Mouse (Mus musculus) fibroblast of lung, adult 2 months (primary cell): ENCODE measurements around the gene Nptxr.
"Not testable (repeated sequence)": the region's sequence is repeated elsewhere in the genome, so short reads cannot be mapped to it uniquely, and the experiment has no call there.

Source experiments
- DNase-seq: peaks from one replicate; pipeline ENCODE4 v3.0.0-alpha.2; 2011; ENCODE audit warnings: low read depth

The Nptxr gene

DNA sequence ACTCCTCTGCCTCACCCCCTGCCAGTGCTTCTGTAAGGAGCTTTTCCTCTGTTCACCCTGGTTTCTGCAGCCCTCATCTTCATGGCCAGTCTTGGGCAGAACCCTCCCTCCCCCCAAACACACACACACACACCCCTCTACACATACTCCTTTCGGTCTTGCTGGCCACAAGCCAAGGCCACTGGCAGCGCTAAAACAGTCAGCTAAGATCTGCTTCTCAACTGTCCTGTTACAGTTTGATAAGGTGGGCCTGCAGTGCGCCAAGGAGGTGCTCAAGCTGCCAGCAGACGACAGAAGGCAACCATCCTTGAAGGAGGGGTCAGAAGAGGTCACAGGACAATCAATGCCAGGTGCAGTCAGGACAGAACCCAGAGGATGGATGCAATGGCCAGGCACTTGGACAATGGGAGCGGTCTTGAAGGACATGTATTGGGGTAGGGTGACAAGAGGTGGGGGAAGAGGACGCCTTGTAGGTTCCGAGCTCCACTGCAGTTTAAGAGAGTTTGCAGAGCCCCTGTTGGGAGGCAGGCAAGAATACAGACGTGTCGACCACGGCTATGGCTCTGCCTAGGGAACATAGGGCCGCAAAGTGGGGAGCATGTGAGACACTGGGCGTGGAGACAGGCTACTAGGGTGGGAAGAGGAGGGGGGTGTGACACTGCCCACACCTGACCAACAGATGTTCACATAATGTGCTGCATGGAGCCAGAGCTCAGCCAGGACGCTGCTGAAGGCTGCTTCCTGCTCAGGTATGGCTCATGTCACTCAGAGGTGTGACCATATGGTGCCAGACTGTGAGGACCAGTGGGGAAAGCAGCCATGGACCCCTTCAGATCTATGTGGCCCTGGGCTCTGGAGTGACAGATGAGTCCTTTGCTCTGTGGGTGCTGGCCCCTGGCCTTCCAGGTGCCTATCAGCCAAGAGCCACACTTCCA, 18.0 kb upstream of the Nptxr start:
- no peak for DNase-seq

- DNase-seq = no peak
Measured at GRCm38 (mm10) chr15:79818325-79818724, 13.8 kb upstream of the Nptxr start.

GRCm38 (mm10) chr15:79813666-79814258, 9.2 kb upstream of the Nptxr start:
- DNase-seq = no peak

DNA sequence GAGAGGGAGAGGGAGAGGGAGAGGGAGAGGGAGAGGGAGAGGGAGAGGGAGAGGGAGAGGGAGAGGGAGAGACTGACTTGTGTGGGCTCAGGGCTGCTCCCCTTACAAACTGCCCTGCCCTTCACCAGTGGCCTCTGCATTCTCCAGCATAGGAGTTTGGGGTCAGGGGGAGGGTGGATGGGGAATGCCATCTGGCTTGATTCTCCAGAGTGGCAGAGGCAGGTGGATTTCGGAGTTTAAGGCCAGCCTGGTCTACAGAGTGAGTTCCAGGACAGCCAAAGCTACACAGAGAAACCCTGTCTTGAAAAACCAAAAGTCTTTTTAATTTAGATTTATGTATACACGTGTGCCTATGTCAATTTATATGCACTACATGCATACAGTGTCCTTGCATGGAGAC, 8.3 kb upstream of the Nptxr start:
- not testable (repeated sequence) for DNase-seq

DNA sequence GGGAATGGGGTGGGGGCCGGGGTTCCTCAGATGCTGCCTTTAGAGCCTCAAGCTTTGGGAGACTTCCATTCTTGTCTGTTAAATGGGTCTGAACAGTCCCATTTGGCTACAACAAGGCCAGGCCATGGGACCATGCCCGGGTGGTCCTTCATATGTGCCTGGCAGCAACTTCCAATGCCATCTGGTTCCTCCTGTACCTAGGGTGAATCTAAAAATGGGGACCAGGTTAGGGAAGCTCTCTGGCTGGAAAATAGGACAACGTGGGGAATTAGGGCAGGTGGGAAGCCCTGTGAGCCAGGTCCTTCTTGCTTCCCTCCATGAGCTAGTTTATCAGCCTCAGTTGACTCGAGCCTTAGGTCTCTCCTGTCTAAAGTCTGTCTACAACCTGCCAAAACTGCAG, 6.4 kb upstream of the Nptxr start:
- DNase-seq = no peak

GRCm38 (mm10) chr15:79810061-79810460, 5.5 kb upstream of the Nptxr start:
- no peak for DNase-seq

- no peak for DNase-seq
Measured at GRCm38 (mm10) chr15:79808658-79809057, 4.1 kb upstream of the Nptxr start.

DNA sequence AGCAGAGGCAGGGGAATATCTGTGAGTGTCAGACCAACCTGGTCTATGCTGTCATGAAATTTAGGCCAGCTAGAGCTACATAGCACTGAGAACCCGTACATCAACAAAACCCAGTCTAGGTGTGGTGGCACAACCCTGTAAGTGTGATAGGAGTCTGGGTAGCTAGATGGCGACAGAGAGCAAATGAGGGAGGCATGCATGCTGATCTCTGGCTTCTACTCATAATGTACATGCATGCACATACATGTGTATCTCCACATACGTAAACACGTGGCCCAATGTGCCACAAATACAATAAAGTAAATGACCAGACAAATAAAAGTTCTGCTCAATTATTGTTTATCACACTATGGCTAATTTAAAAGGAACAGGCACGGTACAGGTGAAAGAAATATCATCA, 3.5 kb upstream of the Nptxr start:
- DNase-seq = no peak

GRCm38 (mm10) chr15:79807050-79807449, 2.5 kb upstream of the Nptxr start:
- DNase-seq = no peak

DNA sequence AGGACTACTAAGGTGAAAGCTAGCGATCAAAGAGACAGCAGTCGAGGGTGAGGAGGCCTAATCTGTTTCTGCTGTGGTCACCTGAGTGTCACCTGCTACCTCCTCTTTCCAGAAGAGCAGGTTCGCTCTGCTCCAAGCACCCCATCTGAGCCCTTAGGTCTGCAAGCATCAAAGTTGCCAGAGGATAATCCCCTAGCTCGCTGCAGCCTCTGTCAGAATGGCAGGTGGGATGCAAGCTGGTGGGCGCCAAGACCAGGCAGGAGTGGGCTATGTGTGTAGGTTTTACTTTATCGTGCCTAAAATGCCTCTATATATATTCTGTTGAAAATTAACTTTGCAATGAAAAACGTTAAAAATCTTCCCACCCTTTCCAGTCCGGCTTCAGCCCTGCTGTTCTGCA, 680 bp upstream of the Nptxr start:
- no peak for DNase-seq

DNA sequence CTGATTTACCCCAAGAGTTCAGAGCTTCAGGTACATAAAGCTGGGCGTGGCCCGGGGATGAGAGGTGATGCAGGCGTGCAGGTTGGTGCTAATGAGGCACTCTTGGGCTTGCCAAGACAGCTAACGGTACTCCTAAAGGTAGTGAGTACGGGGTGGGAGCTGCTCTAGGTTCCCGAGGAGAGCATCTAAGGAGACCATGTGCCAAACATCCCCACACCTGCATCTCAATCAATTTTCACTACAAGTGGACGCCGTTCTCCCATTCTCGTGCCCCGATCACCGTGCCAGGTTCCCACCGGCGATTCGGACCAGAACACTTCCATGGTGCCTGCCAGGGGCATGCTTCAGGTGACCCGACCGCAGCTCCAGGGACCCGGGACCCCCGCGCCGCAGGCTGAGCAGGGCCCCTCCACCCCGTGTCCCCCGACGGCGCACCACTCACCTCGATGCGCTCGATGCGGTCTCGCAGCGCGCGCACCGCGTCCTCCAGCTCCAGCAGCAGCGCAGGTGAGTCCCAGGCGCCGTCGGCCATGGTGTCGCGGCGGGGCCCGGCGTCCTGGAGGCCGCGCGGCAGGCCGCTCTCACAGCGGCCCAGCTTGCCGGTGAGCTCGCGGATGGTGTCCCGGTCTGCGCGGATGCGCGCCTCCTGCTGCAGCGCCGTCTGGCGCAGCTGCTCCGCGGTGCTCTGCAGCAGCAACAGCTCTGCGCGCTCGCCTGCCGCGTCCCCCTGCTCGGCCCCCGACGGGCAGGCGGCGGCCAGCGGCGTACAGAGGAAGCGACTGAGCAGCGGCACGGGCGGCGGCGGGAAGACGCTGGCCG, 824 bp downstream of the Nptxr start:
- no peak for DNase-seq

- no peak for DNase-seq
Measured at GRCm38 (mm10) chr15:79802304-79802703, 2.3 kb downstream of the Nptxr start.

DNA sequence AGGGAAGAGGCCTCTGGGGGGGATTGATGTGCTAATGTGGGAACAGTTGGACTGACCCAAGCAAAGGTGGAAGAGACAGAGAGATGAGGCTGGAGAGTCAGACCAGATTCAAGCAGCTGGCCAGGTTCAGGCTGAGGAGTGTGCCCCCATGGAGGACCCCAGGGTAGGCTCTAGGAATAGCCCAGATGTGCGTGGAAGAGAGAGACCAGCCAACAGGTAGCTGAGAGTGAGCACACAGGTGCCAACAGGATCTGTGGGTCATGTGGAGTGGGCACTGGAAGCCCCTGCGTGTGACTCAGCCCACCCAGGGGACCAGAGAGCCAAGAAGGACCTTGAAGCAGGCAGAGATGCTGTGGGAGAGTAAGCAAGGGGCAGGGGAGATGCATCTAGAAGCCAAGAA, 2.9 kb downstream of the Nptxr start:
- DNase-seq = no peak

DNA sequence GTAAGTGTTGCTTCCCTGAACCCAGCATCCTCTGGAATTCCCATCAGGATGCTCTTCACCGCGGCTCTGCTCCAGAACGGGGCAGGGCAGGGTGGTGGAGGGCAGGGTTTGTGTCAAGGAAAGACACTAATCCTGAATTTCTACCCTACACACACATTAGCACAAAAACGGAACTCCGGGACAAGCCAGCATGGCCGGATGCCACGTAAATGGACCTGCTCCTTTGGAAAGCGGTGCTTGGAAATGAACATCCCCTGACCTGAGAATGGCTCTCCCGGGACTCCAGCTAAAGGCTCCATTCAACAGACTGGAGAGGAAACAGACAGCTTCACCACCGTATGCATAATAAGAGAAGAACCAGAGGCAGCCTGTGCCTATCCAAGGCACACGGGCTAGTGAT, 3.9 kb downstream of the Nptxr start:
- DNase-seq = no peak

- no peak for DNase-seq
Measured at GRCm38 (mm10) chr15:79798591-79798990, 6.0 kb downstream of the Nptxr start.

DNA sequence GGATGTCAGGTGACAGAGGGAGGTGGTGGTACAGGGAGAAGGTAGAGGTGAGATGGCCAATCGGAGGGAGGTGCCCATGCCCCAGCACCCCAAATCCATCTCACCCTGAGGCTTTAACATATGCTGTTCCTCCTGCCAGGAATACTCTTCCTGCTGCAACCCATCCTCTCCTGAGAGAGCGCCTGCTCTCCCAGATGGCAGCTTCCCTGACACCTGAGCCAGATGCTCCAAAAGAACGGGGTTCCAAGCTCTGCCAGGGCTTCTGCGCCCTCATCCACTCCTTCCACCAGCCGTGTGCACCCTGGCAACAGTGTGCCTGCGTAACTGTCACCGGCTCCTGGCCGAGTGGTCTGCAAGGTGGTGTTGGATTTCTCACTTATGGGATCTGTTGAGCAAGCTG, 6.9 kb downstream of the Nptxr start:
- no peak for DNase-seq

DNA sequence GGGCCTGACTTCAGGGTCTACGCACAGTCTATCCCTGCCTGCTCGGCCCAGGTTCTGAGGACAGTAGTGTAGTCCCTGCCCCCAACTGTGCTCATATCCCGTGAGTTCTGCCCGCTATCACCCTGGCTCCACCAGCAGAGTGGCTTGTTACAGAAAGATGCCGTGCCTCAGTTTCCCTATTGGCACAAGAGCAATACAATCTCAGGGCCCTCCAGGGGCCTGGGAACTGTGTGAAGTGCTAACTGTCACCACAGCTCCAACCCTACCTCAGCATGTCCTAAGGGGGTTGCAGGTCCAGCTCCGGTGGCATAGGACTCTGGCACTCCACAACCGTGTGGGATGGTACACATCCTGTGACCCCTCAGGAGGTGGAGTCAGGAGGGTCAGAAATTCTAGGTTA, 7.5 kb downstream of the Nptxr start:
- DNase-seq = no peak

- no peak for DNase-seq
Measured at GRCm38 (mm10) chr15:79796256-79796655, 8.3 kb downstream of the Nptxr start.

DNA sequence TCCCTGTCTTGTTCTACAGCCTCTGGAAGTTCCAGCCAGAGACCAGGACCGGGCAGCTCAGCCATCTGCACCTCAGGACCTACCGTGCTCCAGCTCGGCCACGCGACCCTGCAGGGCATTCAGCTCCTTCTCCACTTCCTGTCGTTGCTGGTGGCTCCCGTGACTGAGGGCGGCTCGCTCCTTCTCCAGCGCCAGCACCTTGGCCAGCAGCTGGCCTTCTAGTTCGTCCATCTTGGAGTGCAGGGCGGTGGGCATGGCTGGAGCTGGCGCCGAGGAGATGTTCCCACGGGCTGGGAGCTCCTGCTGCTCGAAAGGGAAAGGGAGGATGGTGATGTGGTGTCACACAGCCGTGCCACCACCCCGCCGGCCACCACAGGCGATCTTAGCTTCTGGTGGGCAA, 10.4 kb downstream of the Nptxr start:
- DNase-seq = no peak

GRCm38 (mm10) chr15:79793076-79793475, 11.5 kb downstream of the Nptxr start:
- no peak for DNase-seq

- DNase-seq = no peak
Measured at GRCm38 (mm10) chr15:79792455-79792854, 12.1 kb downstream of the Nptxr start.

GRCm38 (mm10) chr15:79791502-79791901, 13.1 kb downstream of the Nptxr start:
- DNase-seq = no peak

- no peak for DNase-seq
Measured at GRCm38 (mm10) chr15:79790905-79791304, 13.7 kb downstream of the Nptxr start.
